Mouse (Mus musculus): Measurements from ENCODE around the gene Dclk1.

Gene Dclk1

DNA sequence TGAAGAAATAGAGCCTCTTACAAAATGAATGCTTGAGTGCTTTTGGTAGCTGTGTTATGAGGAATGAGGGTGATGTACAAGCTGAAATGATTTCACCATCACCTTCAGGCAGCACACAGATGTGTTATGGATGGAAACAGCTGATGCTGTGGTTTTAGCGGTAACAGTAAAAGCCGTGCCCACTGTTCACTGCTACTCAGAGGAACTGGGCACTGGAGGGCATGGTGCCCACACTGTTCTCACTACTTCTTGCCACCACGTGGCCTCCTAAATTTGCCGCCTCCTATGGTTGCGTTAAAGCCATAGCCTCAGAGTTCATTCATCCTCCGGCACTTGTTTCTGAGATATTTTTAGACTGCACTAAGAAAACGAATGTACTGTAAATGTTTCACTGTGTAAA, 18.0 kb downstream of the Dclk1 start:
- no peak for DNase-seq (ENCODE audit: low read depth, low spot score)

DNA sequence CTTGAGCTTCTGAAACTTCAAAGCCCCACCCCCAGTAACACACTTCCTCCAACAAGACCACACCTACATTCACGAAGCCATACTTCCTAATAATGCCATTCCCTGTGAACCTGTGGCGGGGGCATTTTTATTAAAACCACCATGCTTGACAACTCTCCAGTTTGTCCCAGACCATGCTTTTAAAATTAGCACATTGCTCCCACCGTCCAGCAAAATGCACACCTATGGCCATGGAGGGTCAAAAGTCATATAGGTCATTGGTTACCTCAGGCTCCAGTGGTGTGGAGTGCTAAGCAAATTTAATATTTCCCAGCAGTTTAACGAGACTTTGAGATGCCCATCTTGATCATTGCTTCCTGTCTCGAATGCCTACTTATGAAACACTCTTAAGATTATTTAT, 23.9 kb downstream of the Dclk1 start:
- no peak for DNase-seq (ENCODE audit: low read depth, low spot score)

DNA sequence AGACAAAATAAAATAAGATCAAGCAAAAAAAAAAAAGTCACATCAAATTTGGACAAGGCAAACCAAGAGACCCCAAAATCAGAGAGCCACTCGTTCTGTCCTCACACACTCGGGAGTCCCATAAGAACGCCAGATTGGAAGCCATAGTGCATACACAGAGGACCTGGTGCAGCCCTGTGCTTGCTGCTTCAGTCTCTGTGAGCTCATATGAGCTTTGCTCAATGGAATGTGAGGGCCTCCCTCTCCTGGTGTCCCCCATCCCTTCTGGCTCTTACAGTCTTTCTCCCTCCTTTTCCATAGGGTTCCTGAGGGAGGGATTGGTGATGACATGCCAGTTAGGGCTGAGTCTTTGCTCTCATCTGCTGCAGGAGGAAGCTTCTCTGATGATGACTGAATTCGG, 27.6 kb downstream of the Dclk1 start:
- no peak for DNase-seq (ENCODE audit: low read depth, low spot score)

DNA sequence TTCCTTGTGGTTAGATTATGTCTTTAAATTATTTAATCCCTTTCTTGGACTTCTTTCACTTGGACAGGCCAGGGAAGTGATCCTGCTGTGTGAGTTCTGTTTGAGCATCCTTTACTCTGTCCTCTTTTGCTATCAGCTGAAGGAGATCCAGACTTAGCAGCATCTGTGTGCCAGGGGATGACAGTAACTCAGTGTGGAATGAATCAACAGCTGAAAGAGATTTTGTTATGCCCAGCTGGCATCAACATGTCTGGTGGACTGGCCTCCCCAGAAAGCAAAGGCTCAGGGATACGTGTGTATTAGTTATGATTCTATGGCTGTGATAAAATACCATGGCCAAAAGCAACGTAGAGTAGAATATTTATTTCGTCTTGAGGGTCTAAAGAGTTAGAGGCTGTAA, 28.2 kb downstream of the Dclk1 start:
- no peak for DNase-seq (ENCODE audit: low read depth, low spot score)

DNA sequence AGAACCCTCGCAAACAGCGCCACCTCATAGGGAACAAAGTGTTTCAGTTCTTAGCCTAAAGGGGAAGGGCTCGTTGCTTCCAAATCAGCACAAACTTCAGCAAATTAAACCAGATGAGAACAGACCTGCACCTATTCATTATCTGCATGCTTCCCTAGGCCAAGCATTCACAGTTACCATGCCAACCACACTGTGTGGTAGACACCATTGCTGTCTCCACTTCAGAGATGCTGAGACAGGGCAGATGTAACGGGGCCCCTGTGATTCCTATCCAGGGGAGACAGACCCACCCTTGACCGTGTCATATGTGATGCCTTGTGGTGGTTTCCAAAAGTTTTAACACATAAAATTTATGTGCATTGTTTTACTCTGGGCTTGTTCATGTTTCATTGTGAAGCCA, 28.8 kb downstream of the Dclk1 start:
- no peak for DNase-seq (ENCODE audit: low read depth, low spot score)

DNA sequence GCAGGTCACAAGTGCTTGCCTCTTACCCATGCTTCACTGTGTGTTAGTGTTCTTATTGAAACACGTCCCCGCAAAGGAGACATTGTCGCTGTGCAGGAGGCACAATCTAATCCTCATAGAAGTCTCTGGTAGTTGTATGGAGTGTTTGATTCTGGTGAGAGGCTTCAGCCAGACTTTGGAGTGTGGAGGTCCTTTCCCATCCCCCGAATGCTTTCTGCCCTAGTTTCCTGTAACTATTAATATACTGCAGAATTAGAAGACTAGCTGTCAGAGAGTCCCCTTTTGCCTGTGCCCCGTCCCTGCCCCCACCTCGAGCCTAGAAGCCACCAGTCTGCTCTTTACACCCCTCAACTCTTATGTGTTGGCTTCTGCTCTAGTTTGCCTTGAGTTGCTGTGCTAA, 30.4 kb downstream of the Dclk1 start:
- DNase-seq (ENCODE audit: low read depth, low spot score), result no peak

DNA sequence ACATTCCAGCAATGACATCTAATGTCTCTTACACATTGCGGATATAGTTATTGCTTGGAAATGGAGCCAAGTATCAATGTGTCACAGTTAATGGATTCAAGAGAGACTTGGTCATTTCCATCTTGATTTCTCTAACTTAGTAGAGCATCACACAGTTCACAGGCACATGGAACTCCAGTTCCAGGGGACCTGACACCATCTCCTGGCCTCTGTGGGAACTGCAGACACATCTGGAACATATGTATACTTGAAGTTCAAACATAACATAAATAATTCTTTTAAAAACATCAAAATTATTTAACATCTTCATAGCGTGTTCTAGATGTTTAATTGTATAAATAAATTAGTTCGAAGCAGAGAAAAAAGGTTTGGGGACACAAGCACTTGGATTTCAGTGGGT, 34.3 kb downstream of the Dclk1 start:
- DNase-seq (ENCODE audit: low read depth, low spot score), result peak; percentile 33

DNA sequence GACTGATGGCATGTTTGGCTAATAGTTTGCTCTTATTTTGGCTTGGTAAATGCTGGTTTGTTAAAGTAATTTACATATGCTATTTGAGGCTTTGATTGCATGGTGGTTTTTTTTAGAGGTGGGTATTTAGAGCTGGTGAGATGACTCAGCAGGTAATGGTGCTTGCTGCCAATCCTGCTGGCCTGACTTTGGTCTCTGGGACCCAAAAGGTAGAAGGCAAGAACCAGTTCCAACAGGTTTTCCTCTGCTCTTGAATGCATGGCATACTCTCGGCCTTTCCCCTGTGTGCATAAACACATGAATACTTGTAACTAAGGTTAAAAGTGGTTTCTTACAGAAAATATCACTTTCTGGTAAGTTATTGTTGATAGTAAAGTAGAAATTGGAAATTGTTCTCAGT, 34.7 kb downstream of the Dclk1 start:
- DNase-seq (ENCODE audit: low read depth, low spot score), result no peak

DNA sequence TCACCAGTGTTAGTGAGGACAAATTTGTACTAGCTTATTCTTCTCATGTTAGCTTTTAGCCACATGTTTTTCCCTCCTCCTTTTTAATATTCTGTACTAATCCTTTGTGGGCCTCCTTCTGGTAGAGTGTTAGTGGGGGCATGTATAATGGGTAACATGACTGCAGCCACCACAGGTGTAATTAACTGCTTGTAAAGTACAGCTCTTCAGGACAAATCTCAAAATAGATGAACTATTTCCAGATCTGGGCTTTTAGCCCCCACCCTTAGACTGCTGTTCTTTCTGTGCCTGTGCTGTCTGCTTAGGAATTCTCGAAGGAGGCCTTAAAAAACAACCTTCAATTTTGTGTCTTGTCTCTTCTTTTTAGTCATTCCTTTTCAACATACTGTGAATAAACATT, 35.7 kb downstream of the Dclk1 start:
- no peak for DNase-seq (ENCODE audit: low read depth, low spot score)

DNA sequence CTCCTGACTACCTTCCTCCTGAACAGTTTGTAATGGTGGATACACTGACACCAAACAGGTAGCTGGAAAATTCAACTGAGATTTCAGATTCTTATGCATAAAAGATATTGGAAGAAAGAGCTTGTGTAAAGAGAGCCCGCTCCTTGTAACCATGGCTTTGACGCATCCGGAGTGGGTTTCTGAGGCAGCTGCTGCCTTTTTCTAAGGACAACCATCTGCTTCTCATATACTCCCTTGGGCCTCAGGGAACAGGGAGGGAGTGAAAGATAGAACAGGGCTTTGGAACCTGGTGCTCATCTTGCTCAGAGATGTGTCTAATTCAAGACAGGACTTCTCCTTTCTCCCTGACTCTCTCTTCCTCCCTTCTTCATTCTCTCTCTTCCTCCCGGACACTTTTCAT, 37.8 kb downstream of the Dclk1 start:
- DNase-seq (ENCODE audit: low read depth, low spot score), result no peak

DNA sequence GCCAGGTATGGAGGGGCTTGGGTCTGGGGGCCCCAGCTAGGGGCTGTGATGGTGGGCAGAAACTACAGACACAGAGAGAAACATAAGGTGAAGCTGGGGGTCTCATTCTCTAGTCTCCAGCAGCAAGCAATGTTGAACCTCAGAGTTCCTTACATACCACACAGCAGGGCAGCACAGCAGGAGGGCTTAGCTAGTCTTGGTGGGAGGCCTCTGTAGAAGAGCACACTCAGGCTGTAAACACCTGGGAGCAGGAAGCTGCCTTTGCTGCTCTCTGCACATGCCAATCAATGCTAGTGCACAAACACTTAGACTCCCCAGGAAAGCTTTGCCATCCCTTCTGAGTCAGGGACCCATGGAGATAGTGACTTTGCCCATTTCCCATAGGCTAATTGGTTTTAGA, 38.3 kb downstream of the Dclk1 start:
- DNase-seq (ENCODE audit: low read depth, low spot score), result peak; percentile 67

DNA sequence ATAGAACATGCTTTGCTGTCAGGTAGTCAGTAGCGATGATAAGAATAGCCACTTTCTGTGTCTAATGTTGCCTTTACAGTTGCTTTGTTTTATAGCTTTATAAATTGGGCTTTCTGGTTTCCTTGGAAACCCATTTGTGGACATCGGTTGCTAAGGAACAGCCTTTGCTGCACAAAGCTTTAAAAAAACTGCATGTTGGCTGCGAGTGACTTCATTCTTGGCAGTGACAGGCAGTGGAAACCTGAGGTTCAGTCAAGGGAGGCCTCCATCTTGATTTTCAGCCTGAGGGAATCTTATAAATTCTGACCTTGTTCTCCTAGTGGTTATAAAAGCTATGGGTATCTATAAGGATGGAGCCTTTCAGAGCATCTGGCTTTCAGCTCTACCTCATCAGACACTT, 42.1 kb downstream of the Dclk1 start:
- peak; percentile 23 for DNase-seq (ENCODE audit: low read depth, low spot score)

DNA sequence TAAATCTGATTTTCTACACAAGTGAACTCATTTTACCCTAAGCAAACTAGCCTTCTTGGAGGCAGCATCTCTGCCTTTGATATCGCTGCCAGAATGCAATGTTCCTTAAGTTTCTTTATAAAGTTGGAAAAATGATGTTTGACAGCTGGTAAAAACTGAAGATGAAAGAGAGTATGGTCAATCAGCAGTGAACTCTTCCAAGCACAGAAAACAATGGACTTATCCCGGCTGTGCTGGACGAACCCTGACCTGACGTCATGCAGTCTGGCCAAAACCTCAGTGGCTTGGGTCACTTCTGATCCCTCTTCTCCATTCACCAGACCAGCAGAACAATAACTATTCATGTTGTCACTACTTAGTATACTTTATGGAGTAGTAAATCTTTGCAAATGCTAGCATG, 46.6 kb downstream of the Dclk1 start:
- no peak for DNase-seq (ENCODE audit: low read depth, low spot score)

DNA sequence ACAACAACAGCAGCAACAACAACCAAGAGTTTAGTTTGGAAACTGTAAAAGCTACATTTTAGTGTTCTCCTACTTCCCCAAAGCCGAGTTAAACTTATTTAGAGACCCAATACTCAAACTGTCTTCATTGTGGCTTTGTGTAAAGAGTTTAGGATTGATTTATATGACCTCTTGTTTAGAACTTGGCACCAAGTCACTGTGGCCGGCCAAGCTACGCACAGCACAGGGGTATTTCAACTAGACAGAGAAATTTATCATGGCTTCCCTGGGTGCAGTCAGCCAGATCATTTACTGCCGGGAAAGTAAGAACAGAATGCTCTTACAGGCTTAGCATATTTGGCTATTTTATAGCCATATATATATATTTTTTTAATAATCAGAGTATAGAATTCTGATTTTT, 49.8 kb downstream of the Dclk1 start:
- no peak for DNase-seq (ENCODE audit: low read depth, low spot score)

DNA sequence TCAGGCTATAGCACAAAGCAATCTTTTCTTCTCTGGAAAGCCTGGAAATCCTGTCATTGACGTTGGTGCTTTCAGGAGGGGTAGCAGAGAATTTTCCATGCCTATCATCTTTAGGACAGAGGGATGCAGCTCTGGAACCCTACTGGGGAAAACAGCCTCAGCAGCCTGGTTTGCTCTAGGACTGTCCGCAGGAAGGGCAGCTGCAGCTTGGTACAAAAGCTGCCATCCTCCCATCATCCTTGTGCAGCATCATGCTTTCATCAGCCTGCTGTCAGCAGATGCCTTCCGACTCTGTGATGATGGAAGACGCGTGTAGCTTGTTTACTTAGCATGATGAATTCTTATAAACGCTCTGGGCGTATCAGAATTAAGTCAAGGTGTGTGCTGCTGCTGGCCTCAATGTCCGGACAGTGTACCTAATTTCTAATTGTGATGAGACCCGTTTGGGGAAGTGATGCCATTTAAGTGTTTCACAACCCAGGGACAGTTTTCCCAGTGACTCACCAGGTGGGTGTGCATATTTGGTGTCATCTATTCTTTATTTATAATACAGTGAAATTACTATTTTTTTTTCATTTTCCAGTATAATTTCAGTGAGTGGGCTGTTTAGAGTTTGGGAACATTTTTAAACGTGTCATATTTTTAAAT, 50.7 kb downstream of the Dclk1 start:
- DNase-seq (ENCODE audit: low read depth, low spot score), result no peak

DNA sequence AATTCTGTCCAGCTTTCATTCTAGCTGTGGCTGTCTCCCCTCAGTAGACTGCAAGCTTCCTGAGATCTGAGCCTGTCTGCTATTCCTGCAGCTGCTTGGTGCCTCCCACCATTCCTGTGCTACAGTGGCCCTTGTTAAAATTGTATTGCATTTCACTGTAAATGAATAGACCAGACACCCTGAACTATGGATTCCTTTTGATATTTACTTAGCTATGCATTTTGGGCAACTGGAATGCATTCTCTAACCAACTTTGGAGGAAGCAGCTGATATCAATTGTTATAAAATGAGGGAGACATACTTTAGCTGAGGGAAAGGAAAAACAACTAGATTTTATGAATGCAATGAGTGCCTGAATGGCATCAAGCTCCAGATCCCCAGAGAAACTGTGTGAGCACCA, 63.5 kb downstream of the Dclk1 start:
- DNase-seq (ENCODE audit: low read depth, low spot score), result no peak

DNA sequence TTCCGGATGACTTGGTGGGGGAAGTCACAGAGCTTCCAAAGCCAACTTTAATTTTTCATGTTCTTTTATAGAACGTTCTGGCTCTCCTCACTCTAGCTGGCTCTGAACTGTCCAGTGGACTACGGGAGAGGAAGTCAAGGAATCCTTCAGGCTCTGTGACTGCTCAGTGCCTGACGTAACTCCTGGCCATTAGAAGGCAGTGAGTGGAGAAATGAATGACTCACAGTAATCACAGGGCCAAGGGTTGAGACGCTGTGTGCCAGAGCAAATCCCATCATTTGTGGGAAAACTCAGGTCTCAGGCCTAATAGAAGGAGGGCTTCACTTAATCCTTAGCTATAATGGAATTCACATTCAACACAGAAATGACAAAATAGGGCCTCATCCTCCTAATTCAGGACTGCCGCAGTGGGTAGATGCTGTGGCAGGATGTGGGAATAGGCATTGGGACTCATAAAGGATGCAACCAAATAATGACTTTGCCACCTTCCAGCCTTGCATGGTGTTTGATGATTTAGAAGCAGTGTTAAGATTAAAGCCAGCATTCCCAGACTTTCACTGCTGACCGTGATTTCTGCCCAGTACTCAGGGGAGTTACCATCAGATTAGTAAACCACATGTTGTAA, 65.5 kb downstream of the Dclk1 start:
- DNase-seq (ENCODE audit: low read depth, low spot score), result no peak

DNA sequence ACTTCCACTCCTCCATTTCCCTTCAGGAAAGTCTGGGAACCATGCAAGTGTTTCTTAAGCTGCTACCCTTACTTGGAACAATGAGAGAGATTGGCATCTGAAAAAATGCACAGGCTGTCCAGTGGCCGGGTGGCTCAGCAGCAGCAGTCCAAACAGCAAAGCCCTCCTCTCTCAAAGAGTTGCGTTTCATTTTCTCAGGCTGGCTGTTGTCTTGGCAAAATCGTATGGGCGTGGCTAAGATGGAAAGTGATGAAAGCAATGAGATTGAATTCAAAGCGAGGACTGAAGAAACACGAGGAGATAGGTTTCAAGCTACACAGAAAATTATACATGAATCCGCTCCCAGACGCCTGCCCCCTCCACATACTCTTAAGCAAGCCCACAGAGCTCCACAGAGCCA, 67.8 kb downstream of the Dclk1 start:
- DNase-seq (ENCODE audit: low read depth, low spot score), result no peak

DNA sequence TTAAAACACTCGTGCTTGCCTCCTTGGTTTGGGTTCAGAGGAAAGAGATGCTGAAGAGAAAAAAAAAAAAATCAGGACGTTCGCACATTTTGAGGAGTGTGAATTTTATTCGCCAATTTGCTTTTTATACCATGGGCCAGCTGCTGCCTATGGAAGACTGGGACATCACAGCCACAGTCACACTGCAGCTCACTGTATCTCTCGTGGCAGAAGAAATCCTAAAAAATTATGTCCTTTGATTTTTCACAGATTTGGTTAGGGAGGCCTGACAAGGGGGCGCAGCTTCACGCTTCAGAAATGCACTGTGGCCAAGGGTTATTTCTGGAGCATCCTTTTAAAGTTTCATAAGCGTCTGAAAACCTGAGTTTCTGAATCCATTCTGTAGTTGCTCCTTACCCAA, 73.7 kb downstream of the Dclk1 start:
- DNase-seq (ENCODE audit: low read depth, low spot score), result no peak

DNA sequence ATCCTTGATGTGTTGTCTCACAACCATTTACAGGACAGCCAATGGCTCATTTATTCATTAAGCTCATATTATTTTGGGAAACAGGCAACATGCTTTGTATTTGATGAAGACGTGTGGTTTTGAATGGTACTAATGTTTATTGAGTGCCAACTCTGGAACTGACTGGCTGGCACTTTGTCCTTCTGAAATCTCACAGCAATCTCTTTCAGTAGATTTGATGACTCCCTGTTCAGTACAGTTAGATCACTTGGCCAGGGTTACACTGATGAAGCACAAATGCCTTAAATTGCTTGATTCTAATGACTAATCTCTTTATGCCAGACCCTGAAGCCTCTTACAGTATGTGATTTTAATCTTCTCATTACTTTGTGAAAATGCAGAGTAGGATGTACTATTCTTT, 75.9 kb downstream of the Dclk1 start:
- no peak for DNase-seq (ENCODE audit: low read depth, low spot score)

DNA sequence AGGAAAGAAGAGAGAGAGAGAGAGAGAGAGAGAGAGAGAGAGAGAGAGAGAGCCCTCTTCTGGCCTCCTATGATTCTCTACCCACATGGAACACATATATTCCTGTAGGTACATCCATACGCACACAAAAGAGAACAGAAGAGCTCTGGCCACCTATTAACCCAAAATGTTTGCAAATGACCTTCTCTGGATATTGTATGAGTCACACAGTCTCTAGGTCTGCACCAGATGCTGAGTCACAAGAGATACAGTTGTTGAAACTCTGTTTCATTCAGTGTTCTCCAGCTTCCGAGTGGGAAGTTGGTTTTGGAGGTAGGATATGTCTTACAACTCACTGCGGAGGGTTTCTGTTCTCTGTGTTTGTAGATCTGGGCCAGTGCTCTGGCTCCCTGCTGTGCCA, 78.4 kb downstream of the Dclk1 start:
- DNase-seq (ENCODE audit: low read depth, low spot score), result no peak

DNA sequence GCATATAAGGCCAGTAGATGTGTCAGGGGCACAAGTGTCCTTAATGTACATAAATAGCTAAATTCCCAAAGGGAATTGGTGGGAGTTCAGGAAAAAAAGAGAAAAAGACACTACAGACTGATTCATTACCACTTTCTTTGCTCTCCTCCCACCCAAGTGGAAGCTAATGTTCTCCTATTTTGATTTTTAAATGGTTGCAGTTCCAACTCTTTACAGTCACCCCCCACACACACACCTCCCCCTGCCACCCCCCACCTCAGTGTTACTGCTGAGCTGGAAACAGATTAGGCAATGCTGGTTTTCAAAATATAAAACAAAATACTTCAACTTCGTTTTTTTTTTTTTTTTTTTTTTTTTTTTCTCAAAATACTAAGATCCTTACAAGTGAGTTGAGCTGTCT, 81.9 kb downstream of the Dclk1 start:
- no peak for DNase-seq (ENCODE audit: low read depth, low spot score)

DNA sequence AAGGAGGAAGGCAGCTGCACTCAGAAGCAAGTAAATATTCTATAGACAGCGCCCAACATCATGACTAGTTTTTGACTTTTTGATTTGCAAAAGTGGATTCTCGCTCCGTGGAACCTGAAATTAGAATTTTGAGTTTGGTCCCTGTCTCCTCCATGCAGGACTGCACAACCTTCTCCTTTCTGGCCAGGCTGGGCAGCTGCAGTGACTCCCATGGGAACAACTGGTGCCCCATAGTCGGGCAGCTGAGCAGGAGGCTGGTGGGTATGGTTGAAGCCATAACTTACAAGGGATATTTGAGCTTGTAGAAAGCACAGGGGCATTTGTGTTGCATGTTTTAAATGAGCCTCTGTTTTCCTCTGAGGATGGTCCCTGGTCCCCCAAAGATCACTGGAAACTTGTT, 88.3 kb downstream of the Dclk1 start:
- DNase-seq (ENCODE audit: low read depth, low spot score), result no peak

DNA sequence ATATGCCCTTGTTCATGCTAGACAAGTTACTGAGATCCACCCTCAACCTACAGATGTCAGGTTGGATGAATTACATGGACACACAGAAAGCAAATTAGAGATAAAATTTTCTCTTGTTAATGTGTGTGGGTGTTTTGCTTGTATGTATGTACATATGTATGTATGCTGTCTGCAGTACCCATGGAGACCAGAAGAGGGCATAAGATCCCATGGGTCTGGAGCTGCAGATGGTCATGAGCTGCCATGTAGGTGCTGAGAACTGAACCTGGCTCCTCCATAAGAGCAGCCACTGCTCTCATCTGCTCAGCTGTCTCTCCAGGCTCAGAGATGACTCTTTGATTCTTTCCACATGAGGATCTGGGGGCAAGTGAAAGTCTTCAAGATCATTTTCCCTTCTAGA, 89.5 kb downstream of the Dclk1 start:
- DNase-seq (ENCODE audit: low read depth, low spot score), result peak; percentile 54
